Mouse (Mus musculus): ENCODE measurements around the gene Ggact.

Gene Ggact

DNA sequence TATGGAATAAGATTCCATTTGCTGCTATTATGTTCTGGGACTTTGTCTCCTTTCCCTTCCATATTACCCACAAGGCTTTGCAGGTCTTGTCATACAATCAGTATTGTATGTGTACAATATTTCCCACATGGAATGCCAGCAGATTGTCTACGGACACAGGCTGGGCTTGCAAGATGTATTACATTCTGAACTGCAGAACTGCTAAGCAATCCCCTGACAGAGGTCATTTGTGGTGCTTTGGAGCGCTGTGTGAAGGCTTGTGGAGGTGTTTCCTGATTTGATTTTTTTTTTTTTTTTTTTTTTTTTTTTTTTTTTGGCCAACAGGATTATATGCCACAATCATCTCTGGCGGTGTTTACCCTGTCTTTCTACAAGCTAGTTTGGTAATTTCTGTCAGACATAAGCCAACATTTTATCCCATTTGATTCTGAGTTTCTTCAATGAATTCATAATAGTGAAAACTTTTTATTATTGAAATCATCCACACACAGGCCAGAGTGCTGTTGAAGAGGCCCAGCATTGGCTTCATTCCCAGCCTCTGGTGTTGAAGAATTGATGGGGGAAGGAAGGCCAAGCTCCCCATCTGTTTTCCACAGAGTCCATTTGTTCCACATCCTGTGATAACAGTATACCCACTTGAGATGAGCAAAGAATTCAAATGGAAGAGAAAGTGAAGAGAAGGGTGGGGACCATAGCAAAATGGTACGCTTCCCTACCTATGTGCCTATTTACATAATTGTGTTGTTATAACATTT is 45.8 kb downstream of the Ggact start:
- no peak for DNase-seq (ENCODE audit: low read depth, low spot score)

GRCm38 (mm10) chr14:122865462-122866129 is 48.0 kb downstream of the Ggact start:
- DNase-seq (ENCODE audit: low read depth, low spot score): no peak

GRCm38 (mm10) chr14:122862623-122863022 is 50.9 kb downstream of the Ggact start:
- DNase-seq (ENCODE audit: low read depth, low spot score): no peak

GRCm38 (mm10) chr14:122859792-122860191 is 53.8 kb downstream of the Ggact start:
- no peak for DNase-seq (ENCODE audit: low read depth, low spot score)

DNA sequence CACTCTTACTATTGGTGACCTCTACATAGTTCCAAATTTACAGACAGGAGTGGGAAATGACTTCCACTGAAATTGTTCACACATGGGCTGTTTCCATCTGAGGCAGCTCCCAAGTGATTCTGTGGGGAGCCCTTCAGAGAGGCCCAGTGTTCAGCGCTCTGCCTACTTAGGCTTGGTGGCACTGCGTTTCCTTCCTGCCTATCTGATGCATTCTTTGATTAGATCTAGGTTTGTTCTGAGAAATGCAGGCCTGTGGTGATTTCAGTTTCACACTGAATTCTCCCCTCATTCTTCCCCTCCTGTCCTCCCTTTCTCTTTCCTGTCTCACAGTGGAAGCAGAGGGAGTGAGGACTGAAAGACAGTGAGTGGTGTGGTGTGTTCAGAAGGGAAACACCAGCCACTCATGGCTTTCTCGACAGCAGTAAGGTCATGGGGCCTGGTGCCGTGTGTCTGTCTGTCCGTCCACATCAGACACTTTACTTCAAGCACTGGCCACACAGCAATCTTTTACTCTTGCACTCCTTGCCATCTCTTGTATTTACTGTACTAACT is 61.0 kb downstream of the Ggact start:
- DNase-seq (ENCODE audit: low read depth, low spot score): peak; percentile 53

- DNase-seq (ENCODE audit: low read depth, low spot score): no peak
These were observed 76.5 kb downstream of the Ggact start for GRCm38 (mm10) chr14:122837018-122837417.

GRCm38 (mm10) chr14:122836221-122836620 is 77.3 kb downstream of the Ggact start:
- DNase-seq (ENCODE audit: low read depth, low spot score): no peak

- DNase-seq (ENCODE audit: low read depth, low spot score): no peak
These were observed 77.9 kb downstream of the Ggact start for GRCm38 (mm10) chr14:122835487-122836190.

DNA sequence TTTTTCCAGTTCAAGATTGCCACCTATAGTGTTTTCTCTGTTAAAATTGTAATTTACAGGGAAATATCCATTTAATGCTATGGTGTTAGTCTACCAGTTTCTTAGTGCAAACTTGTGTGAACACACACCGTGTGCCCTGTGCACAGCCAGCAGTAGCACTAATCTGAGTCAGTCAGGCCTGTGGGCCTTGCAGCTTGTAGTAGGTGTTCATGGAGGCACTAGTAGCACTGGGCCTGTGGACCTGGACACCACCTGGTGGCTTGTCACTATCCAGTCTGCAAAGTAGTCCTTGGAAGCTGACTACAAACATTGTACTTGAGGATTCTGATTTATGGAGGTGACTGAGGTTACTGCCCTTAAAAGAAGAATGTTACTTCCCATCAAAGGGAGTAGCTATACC is 78.8 kb downstream of the Ggact start:
- DNase-seq (ENCODE audit: low read depth, low spot score): no peak

- DNase-seq (ENCODE audit: low read depth, low spot score): no peak
These were observed 79.9 kb downstream of the Ggact start for GRCm38 (mm10) chr14:122833666-122834065.

DNA sequence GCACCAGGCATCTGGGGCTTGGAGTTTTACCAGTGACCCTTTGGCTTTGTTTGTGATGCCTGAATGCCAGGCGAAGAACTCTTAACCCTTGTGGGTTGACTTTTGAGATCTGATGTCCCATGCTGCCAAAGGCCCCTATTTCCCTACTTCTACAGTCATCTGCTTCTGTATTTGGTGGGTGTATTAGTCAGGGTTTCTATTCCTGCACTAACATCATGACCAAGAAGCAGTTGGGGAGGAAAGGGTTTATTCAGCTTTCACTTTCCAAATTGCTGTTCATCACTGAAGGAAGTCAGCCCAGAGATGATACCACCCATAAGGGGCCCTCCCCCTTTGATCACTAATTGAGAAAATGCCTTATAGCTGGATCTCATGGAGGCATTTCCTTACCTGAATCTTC is 83.1 kb downstream of the Ggact start:
- peak; percentile 28 for DNase-seq (ENCODE audit: low read depth, low spot score)

GRCm38 (mm10) chr14:122825464-122825863 is 88.1 kb downstream of the Ggact start:
- no peak for DNase-seq (ENCODE audit: low read depth, low spot score)

- no peak for DNase-seq (ENCODE audit: low read depth, low spot score)
These were observed 89.8 kb downstream of the Ggact start for GRCm38 (mm10) chr14:122823791-122824190.

- no peak for DNase-seq (ENCODE audit: low read depth, low spot score)
These were observed 92.6 kb downstream of the Ggact start for GRCm38 (mm10) chr14:122821002-122821401.

DNA sequence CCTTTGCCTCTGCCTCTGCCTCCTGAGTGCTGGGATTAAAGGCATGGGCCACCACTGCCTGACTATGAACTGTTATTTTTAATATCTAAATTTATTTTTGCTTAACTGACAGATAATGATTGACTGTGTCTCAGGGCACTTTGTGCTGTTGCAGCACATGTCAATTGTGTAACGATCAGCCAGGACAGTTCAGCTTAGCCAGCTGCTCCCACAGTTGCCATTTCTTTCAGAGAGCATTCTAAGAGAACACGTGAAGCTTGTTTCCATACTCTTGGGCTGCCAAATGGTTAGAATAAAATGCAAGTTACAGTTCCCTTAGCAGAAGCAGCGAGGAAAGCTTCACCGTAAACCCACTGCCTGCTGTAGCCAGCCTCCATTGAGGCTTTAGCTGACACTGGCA is 113.3 kb downstream of the Ggact start:
- no peak for DNase-seq (ENCODE audit: low read depth, low spot score)

DNA sequence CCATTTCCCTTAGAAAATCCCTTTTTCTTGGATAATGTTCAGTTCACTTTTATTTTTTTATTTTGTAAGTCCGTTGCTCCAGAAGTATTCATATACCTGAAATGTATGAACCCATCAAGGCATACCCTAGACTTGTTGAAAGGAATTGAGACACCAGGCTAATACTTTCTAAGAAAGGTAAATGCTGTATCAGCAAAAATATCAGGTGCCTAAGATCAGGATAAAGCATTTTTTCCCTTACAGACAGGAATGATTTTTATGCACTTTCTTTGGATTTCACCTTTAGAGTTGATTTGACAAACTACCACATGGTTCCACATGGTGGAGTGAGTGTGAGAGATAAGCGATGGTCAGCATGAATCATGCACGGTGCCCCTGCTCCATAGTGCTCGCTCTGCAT is 120.2 kb downstream of the Ggact start:
- DNase-seq (ENCODE audit: low read depth, low spot score): no peak

DNA sequence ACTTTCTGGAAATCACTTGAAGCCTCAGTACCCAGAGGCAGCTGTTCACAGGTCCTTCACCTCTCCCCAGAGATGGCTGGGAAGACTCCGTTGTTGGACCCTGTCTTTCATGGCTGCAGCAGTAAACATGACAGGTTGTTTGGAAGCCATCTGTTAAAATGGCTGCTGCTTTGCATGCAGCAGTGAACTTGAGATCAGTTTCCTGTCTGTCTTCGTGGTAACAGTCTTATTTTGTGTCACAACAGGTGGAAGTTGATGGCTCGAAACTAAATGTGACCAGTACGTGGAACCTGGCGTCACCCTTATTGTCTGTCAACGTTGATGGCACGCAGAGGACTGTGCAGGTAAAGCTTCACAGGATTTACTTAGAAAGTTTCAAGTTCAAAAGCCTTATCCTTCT is 123.4 kb downstream of the Ggact start:
- no peak for DNase-seq (ENCODE audit: low read depth, low spot score)

DNA sequence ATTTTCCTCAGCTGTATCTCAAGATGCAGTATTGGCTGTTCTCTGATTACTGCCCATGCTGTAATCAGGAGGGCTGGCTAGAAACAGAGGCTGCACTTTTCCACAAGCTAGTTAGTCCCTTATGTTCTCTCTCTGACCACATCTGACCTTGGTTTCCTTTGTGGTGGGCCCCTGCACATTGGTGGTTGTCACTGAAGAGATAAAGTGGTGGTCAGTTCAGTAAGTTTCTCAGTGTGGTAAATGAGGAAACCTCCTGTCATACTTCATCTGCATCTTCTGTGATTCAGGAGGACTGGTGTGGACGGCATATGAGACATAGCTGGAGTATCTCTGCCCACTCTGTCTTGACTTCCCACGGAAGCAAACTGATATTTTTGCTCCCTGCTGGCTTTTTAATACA is 125.4 kb downstream of the Ggact start:
- no peak for DNase-seq (ENCODE audit: low read depth, low spot score)

DNA sequence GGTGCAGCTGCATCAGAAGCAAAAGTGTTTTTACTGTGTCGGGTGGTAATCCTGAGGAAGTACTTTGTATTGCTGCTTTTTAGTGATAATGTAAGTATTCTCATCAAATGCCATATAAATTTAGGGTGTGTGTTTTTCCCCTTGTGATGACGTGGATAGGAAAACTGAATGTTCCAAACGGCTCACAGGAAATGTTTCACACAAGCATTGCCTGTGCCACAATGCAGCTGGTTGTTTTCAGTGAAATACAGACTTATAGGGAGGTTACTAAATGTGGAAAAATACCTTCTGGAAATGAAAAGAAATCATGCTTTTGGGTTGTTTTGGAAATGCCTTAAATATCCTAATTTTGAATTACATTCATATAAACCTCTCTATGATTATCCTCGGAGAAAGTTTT is 128.9 kb downstream of the Ggact start:
- no peak for DNase-seq (ENCODE audit: low read depth, low spot score)

GRCm38 (mm10) chr14:122766448-122766847 is 147.1 kb downstream of the Ggact start:
- no peak for DNase-seq (ENCODE audit: low read depth, low spot score)
